10 mouse cellular contexts compared by ENCODE assay signal in genomic region chr6:93729702-93730101, GRCm38 (mm10).
DNase-seq lines count a peak whose midpoint lies in the region; TF ChIP-seq lines count a peak whose summit lies in the region.
"Had no signal": no experiment of that assay in that cellular context is flagged by ENCODE, and none has a peak within 500 bp of the region (broad histone marks: within the 10 kb centered on the region; RNA-seq: fewer than 3 reads in every experiment).

No protein-coding gene starts in this region.

- H3K9ac ChIP-seq in heart, adult 2 months (ENCODE audit: low read depth, low read length), result no peak overlapping the region
- H3K9ac ChIP-seq: embryonic facial prominence, embryonic 12.5 days; midbrain, embryonic 12.5 days had no signal

- H3K27me3 ChIP-seq in heart, adult 2 months (ENCODE audit: control insufficient read depth, insufficient read depth, low read length), result no peaks in the 10 kb centered on the region
- H3K27me3 ChIP-seq: embryonic facial prominence, embryonic 12.5 days; midbrain, embryonic 12.5 days had no signal

- H3K4me3 ChIP-seq in heart, adult 2 months, result no peak overlapping the region
- no peak overlapping the region for H3K4me3 ChIP-seq in lung, adult 2 months (replicated peaks; ENCODE audit: extremely low read depth, low read depth, low read length)
- no peak overlapping the region for H3K4me3 ChIP-seq in cortical plate, adult 2 months (ENCODE audit: insufficient read depth, low read length)
- H3K4me3 ChIP-seq: embryonic facial prominence, embryonic 12.5 days; midbrain, embryonic 12.5 days had no signal

- no peak for DNase-seq in heart, adult 2 months
- no peak for DNase-seq in heart, adult 18-20 months
- DNase-seq in lung, adult 2 months, result no peak
- no peak for DNase-seq in lung, postnatal 14 days
- peak; percentile 12 for DNase-seq in fibroblast of lung, adult 2 months (ENCODE audit: low read depth)
- DNase-seq in spleen, postnatal 4 days (ENCODE audit: low spot score in 2 of 2), result no peak
- DNase-seq: heart, postnatal 10 days had no signal

- TF ChIP-seq CTCF in heart, adult 2 months (IDR thresholded peaks at IDR 0.05), result peak; percentile 58
- TF ChIP-seq CTCF in lung, adult 2 months (IDR thresholded peaks at IDR 0.05; ENCODE audit: insufficient read depth, low read length), result peak; percentile 51; the same call in 1 of the 2 replicates
- peak; percentile 57 for TF ChIP-seq CTCF in cortical plate, adult 2 months (IDR thresholded peaks at IDR 0.05; ENCODE audit: extremely low read depth, insufficient read depth, low read length)

- no peaks in the 10 kb centered on the region for H3K36me3 ChIP-seq in heart, adult 2 months (ENCODE audit: control insufficient read depth, insufficient read depth, low read length)
- H3K36me3 ChIP-seq: embryonic facial prominence, embryonic 12.5 days; midbrain, embryonic 12.5 days had no signal

- no peak for TF ChIP-seq POLR2A in heart, adult 2 months (IDR thresholded peaks at IDR 0.05; ENCODE audit: insufficient read depth, low read depth, low read length)
- TF ChIP-seq POLR2A in lung, adult 2 months (IDR thresholded peaks at IDR 0.05; ENCODE audit: borderline replicate concordance, extremely low read depth, low read depth, low read length), result no peak
- TF ChIP-seq POLR2A in cortical plate, adult 2 months (IDR thresholded peaks at IDR 0.05; ENCODE audit: extremely low read depth, insufficient read depth, low read length), result no peak

- peaks cover 4% of the 10 kb centered on the region for H3K4me1 ChIP-seq in heart, adult 2 months (ENCODE audit: control insufficient read depth, insufficient read depth, low read length)
- H3K4me1 ChIP-seq in lung, adult 2 months (ENCODE audit: control insufficient read depth, insufficient read depth, low read length), result peaks cover 2% of the 10 kb centered on the region; the same call in 1 of the 2 replicates
- peaks cover 4% of the 10 kb centered on the region for H3K4me1 ChIP-seq in cortical plate, adult 2 months (ENCODE audit: control insufficient read depth, insufficient read depth, low read length)

- H3K27ac ChIP-seq in heart, adult 2 months, result no peak overlapping the region
- H3K27ac ChIP-seq in cortical plate, adult 2 months (ENCODE audit: insufficient read depth, low read length), result no peak overlapping the region
- H3K27ac ChIP-seq: embryonic facial prominence, embryonic 12.5 days; midbrain, embryonic 12.5 days had no signal

- 76% methylated on average over 8 of the region's 8 CpGs for WGBS in heart, adult 2 months
- WGBS in lung, adult 2 months, result 66% methylated on average over 8 of the region's 8 CpGs

- intact Hi-C loops in heart, adult 2 months (cut with DNase I), result loop anchor here (5.0 kb wide), 1 partner anchor 942 kb away; no protein-coding TSS in a partner anchor

- no peak for TF ChIP-seq EP300 in heart, adult 2 months (IDR thresholded peaks at IDR 0.05; ENCODE audit: insufficient read depth, low read depth, low read length)

- no peaks in the 10 kb centered on the region for H3K79me2 ChIP-seq in heart, adult 2 months (replicated peaks; ENCODE audit: control insufficient read depth, insufficient read depth, low read length)
